Mouse (Mus musculus) mature B cell (primary cell): ENCODE measurements at regions not wholly inside any gene's neighbourhood (a gene's known extent, or its start where the extent isn't known, plus 50 kb on each side); places are given as distances from the start of the nearest gene placed in this dataset.

Experiments
- in situ Hi-C: fragments of 300-500 bp; cut with MboI; formaldehyde crosslinking; loops from 2 replicates; pipeline ENCODE4 v1.14.3; 2019

DNA sequence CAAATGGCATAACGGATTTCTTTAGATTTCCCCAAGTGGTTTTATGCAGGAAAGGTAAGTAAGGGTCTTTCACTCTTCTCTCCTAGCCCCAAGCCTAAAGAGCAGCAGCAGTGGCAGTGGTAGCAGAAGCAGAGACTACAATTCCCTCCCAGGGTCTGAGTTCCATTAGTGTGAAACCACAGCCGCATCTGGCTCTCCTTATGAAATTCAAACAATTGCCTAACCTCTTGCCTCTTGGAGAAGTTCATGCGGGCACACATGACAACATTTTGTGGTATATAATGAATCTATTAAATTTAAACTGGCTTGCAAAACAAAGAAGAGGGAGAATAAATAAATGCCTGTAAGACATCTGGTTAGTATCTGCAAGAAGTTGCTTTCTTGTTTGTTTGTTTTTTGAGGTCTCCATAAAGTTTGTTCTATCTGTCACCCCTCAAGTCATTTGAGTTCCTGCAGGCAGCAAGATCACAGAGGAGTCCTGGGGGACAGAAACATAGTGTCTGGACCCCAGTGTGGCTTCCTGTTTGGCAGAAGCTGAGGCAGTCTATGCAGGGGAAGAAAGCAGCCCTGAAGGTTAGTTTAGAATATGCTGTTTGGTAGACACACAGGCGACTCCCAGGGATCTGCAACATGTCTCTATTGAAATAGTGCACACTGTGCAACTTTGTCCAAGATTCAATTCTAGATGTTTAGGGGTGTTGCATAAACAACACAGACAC lies 578.9 kb downstream of the Kctd12 start:
- in situ Hi-C loops = no loop called here

DNA sequence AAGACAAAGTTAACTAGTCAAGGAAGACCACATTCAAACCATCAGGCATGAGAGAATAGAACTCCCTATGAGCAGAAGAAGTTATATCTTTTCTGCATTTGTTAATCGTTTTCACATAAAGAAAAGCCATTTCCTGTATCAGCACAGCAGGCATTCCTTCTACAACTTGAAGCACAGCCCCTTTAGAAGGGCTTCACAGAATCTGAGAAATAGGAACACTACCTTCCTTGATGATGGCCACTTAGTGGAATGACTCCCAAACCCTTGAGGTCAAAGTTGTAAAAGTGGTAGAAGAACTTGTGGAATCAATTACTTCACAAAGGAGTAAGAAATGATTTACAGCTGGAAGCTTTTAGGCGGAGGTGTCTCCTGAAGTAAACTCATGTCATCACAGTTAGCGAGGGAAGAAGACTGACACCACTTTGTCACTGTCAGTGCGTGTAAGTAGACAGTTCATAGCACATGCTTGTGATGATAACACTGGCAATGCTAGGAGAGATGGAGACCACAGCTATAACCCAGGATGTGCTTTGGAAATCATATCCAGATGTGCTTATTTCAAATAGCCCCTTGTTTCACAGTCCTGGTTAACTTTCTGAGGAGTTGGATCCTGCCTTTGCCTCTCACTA lies 580.3 kb downstream of the Kctd12 start:
- in situ Hi-C loops = no loop called here

DNA sequence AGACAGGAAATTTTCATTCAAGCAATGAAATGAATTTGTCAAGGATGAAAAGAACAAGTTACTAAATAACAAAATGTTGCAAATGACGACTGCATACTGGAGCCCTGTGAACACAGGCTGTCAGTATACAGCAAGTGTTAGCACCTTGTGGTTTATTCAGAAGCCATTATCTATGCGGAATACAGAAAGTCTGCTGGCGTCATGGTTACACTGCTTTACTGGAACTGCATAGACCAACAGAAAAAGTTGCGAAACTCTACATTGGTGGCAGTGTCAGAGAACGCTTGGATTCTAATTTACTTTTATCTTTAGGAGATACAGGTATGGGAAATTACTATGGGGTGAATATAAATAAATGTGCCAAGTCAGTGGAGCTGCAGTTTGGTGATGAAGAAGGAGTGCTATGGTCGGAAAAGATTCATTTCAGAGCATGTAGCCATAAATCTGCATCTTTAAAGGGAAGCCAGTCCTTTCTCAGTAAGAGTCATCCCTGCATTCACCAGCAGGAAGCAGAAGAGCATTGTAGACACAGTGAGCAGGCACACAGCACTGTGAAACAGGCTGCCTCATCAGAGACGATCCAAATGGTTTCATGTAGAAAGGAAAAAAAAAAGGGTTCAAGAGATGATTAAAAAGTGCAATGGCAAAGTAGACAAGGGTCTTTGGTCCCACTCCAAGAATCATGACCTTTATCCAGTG lies 586.3 kb downstream of the Kctd12 start:
- in situ Hi-C loops = no loop called here

DNA sequence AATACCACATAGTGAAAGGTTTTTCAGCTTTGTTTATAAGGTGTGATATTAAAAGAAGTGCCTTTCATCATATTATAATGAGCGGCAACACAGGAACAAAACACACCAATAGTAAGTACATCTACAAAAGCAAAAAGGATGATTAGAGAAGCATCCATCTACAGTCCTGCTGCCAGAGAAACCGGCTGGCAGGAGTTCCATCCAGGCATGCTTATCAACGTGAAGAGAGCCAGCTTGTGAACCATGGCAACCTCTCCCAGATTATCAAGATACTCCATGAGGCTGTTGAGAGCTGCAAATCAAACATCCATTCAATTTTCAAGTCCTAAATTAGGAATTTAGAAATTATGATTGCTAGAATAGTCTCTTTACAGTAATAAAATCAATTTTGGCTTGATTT lies 590.1 kb downstream of the Kctd12 start:
- in situ Hi-C loops = no loop called here

DNA sequence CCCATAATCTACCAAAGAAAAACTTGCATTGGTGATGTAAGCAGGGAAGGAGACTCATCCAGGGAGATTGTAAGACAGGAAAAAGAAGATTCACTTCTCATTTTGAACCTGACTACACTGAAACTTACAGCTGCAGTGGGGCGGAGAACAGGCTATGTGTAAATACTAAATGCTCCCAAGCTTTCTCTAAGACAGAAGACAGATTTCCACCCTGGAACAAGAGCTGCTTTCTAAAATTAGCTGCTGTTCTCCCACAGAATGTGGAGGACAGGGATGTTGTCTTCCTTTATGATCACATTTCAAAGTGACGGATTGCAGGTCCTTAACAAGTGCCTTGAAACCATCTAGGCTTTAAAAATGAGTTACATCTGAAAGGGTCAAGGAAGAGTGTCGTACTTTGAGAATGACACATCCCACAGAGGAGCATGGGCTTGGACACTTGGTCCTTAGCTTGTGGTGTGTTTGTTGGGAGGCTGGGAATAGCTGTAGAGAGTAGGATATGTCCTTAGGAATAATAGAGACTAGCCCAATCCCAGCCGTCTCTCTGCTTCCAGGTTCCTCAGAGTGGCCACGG lies 609.4 kb downstream of the Kctd12 start:
- in situ Hi-C loops = no loop called here

DNA sequence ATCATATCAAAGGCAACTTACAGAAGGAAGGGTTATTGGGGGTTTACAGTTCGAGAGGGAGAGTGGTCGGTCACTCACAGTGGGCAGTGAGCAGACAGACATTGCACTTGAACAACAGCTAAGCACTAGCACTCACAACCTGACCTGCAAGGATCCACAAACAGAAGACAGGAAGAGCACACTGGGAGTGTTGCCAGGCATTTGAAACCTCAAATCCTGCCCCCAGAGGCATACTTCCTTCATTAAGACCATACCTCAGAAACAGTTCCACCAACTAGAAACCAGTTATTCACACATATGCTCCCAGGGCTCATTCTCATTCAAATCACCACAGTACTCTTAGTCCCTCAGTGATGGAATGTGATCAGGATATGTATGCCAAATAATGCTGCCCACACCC lies 620.8 kb downstream of the Kctd12 start:
- in situ Hi-C loops = no loop called here

DNA sequence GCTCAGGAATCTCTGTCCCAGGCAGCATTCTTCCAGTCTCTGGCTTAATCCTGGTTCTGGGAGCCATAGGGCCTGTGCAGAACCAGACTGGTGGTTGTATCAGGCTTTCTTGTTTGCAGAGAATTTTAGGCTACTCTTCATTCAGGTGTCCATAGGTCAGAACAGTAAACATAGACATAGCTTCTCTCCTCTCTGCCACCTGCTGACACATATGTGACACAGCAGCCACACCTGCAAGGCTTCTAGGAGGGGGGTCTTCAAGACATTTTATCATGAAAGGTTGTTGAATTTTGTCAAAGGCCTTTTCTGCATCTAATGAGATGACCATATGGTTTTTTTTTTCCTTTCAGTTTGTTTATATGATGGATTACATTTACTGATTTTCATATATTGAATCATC lies 599.7 kb downstream of the Lmo7 start:
- in situ Hi-C loops = no loop called here

DNA sequence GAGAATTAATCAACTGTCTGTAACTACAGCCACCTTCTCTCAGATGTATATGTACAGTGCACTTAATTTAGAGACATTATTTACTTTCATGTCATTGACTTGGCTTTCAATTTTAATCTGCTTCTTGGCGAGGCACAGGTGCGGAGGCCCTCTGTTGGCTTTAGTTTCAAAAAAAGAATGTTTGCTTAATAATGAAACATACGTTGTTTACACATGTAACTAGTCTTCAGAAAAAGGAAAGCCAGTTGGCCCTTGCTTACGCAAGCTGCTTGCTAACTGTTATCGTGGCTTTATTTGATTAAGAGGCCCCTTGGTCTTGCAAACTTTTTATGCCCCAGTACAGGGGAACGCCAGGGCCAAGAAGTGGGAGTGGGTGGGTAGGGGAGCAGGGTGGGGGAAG lies 576.6 kb downstream of the Lmo7 start:
- in situ Hi-C loops = no loop called here

DNA sequence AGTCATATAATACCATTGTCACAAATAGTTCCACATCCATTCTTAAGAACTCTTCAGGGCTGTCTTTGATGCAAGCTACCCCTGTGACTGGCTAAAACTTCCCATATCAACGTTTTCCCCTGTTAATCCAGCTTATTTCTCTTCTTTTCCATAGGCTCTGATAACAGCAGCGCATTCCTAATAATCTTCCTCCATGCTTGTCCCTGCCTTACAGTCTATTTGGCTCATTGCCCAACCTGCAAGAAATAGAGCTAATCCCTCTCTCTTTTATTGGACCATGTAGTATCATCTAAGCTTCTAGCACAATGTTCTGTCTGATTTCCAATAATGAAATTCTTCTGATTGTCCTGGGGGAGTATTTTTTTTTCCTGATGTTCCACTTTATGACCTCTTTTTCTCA lies 573.1 kb downstream of the Lmo7 start:
- in situ Hi-C loops = no loop called here

DNA sequence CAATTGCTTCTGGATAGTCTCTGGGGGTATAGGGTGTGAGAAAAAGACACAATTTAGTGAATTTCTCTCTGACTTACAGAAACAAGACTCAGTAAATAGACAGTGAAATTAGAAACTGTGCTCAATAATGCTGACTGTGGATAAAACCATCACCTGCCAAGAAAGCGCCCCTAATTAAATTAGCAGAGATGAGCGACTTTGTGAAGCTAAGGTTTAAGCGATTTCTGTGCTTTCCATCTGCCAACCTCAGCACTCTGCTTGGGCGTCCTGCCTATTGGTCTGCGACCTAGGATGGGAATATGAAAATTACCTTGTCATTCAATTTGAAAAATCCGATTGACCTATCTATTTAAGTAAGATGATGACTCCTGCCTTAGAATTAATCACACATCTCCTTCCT lies 570.5 kb downstream of the Lmo7 start:
- in situ Hi-C loops = no loop called here

DNA sequence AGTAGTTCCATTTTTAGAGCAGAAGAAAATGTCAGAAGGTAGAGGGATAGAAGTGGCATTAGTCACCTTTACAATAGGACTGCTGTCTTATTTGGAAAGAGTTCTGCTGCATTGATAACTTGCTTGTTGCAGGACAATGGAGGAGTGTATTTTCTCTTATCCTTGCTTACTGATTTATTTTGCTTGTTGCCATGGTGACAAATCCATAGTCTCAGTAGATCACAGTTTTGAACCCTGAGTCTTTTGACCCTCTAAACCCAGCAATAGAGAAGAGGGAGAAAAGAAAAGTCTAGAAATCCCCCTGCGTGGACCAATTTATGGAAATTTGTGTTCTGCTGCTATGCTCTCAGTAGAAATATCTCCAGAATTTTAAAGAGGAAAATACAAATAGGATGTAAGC lies 561.6 kb downstream of the Lmo7 start:
- in situ Hi-C loops = no loop called here

DNA sequence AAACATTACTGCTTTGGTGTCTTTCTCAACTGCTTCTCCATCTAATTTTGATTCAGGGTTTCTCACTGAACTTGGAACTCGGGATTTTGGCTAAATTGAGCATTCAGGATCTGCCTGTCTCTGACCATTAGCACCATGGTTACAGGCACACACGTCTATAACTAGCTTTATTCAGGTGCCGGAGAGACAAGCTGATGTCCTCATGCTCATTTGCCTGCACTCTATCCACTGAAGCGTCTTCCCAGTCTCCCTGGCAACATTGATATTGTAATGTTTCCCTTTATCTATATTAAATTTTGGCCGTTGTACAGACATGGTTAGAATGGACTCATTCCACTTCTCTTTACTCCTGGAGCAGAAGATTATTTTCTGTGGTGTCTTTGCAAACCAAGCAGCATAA lies 520.3 kb downstream of the Lmo7 start:
- in situ Hi-C loops = no loop called here

DNA sequence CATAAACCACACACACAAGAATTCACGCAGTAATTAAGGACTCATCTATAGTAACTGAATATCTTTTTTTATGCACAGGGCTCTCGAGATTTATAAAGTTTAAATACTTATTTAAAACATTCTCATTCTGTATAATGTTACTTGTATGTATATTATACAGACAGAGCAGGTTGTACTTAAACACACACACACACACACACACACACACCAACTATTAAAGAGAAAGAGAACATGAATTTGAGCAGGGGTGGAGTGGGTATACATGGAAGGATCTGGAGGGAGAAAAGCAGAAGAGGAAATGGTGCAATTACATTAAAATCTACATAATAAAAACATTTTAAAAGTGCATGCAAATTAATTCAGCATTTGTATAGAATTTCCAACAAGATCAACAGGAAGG lies 518.8 kb downstream of the Lmo7 start:
- in situ Hi-C loops = no loop called here

DNA sequence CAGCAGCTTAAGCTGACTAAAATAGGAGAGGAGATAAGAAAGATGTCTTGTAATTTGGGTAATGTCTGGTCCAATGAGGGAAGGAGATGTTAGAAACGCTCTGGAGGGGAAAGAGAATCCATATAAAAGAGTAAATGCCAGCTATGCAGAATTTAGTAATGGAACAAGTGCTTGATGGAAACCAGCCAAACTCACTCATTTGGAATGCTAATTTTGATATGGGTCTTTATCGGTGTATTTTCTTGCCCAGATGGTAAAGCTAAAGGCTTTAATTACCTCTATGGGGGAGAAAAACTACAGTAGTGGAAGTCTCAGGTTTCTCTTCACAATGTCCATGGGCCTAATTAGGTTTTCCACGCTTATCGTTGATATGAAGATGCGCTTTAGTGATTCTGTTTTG lies 518.3 kb downstream of the Lmo7 start:
- in situ Hi-C loops = no loop called here

DNA sequence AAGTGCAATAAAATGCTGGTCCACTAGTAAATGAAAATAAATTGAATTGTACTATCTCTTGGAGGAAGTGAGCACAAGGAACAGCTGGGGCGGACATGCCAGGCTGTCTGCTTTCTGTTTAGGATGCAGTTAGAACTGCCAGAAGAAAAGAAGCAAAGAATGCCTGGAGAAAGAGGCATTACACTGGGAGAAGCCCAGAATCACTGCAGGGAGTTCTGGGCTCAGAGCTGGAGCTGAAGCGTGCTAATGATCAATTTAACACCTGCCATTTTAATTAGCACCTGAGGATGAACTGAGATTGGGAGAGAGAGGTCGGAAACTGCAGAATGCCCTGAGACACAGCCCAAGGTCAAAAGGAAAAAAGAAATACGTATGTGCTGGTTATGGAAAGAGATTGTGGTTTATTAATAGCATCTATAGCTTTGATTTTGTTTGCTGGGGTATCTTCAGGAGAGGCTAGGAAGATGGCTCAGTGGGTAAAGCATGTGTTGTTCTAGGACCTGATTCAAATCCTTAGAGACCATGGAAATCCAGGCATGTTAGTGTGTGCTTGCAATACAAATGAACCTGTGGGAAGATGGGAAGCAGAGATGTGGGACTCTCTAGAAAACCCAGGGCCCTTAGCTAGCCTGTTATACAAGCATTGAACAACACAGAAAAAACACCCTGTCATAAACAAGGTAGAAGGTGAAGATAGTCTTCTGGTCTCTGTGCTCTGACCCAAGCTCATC lies 514.2 kb downstream of the Lmo7 start:
- in situ Hi-C loops = no loop called here

DNA sequence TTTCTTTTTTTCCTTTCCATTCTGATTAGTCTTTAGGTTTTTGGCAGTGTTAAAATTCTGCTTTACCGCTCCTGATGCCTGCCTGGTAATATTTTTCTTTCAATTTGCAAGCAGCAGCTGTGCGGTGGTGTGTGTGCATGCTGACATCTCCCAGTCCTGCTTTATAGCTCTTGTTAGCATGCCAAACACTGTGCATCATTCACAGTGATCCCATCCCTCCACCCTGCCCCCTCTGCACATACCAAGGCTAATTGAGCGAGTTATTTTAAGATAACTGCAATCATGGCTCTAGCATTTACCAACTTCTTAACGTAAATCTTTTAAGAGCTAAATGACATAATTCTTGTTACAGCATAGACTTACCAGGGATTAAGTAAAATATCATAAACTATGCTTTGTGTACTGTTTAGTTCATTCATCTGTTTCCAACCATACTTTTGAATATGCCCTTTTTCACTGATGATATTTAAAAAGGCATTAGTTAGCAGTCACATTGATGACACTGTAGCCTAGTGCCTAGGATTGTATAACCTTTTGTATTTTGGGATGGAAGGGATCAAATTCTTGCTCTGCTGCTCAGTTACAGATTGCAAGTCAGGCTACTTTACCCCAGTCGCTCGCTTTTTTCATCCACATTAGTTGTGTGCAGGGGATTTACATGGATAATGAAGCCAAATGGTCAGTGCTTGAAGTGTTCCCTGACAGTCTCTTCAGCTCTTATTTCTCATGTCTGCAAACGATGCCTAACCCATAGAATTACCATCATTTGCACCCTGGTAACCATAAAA lies 487.0 kb downstream of the Lmo7 start:
- in situ Hi-C loops = no loop called here

DNA sequence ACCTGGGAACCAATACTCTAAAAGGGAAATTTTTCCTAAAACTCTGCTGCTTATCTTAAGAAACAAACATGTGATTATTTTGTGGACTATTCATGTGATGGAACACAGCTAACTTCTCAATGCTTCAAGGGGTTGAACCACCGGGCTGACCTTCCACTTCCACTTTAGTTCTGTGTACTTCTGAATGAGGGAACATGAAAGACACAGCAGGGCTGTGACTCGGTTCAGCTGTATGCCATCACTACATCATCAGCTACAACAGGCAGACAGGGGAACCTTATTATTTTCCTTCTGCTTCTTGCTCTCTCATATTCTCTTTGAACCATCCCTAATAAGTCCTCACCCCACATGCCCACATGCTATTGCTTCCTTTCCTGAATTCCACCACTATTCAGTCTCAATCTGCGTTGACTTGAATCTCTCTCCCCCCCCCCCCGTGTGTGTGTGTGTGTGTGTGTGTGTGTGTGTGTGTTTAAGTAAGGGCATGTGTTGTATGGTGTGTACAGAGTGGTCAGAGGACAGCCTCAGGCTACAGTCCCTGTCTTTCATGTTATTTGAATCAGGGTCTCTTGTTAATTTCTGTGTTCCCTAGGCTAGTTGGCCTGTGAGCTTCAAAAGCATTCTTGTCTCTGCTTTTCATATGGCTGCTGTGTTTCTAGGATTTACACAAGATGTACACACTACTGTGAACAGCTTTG lies 485.7 kb downstream of the Lmo7 start:
- in situ Hi-C loops = no loop called here

DNA sequence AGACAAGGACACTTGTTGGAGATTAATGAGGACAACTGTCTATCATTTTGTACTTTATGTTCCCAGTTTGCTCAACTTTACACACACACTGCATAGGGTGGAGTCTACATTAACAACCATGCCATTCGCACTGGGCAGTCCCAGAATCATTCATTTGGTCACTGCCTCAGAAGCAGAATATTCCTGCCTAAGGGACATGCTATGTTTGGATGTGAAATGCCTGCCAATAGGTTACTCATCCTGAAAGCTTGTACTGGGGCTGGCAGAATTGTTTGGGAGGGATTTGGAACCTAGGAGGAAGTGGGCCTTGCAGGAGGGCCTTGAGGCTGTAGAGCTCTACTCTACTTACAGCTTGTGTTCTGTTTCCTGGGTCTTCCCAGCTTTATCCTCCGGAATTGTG lies 482.3 kb downstream of the Lmo7 start:
- in situ Hi-C loops = no loop called here

DNA sequence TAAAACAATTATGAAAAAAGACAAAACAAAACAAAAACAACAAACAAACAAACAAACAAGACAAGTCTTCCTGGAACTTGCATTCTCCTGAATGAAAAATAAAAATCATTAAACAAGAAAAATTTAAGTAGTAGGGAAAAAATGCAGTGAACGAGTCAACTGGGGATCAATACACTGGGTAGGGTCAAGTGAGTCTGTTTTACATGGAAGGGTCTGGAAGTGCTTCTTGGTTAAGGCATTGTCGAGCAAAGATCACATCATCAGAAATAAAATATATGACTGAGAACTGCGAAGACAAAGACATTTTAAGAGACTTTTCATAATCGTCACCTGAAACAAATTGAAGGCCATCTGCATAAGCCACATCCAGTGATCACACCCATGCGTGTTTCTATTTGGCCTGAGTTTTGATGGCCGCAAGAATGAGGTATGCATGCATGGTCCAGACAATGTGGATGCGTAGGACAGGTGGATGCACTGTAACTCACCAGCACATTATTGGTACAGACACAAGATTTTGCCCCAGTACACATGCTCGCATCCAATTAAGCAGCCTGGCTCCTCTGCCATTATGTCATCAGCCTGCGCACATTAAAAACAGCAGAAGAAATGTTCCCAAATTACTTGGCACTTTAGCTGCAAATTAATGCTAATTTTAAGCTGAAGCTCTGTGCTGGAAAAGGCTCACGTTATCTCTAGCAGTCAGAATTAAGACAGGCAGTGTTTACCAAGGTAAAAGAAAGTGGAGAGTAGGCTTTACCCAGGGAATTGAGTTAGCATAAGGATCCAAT lies 475.3 kb downstream of the Lmo7 start:
- in situ Hi-C loops = no loop called here

DNA sequence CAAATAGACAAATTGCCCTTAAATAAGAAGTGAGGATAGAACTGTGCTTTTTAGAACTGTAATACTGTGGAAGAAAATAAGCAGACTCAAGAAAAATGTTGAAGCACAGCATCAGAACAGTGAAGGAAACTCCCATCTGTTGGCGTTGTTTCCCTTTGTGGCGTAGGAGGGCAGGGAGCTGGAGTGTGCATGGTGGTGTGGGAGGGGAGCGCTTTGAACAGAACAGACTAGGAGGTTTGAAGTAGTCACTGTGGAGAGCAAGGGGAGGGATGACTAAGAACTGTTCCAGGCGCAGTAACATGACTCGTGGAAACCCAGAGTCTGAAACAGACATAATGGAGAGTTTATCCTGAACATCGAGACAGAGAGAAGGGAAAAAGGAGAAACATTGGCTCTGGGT lies 469.7 kb downstream of the Lmo7 start:
- in situ Hi-C loops = no loop called here
